Mouse (Mus musculus) forebrain, embryonic 13.5 days (tissue): ENCODE measurements at regions not wholly inside any gene's neighbourhood (a gene's known extent, or its start where the extent isn't known, plus 50 kb on each side); places are given as distances from the start of the nearest gene placed in this dataset.

Source experiments
- ATAC-seq: fragments of 200-750 bp; cut with Nextera tagmentation; 2 replicates; pipeline ENCODE4 v1.8.0; 2017
- H3K27ac ChIP-seq: fragments of 300-500 bp; sonication (generic); 2 replicates; pipeline ENCODE4 v1.5.1; 2015; ENCODE audit warnings: inconsistent platforms, mild to moderate bottlenecking, moderate library complexity
- H3K27me3 ChIP-seq: fragments of 300-500 bp; sonication (generic); 2 replicates; pipeline ENCODE4 v1.6.1; 2015; ENCODE audit warnings: mild to moderate bottlenecking, inconsistent platforms
- H3K36me3 ChIP-seq: fragments of 300-500 bp; sonication (generic); 2 replicates; pipeline ENCODE4 v1.6.1; 2015; ENCODE audit warnings: mild to moderate bottlenecking, inconsistent platforms; ENCODE audit not compliant: poor library complexity, severe bottlenecking
- H3K4me1 ChIP-seq: fragments of 300-500 bp; sonication (generic); 2 replicates; pipeline ENCODE4 v1.6.1; 2015; ENCODE audit warnings: inconsistent platforms
- H3K4me2 ChIP-seq: fragments of 300-500 bp; sonication (generic); 2 replicates; pipeline ENCODE4 v1.6.1; 2015; ENCODE audit warnings: inconsistent platforms, mild to moderate bottlenecking, moderate library complexity
- H3K4me3 ChIP-seq: fragments of 300-500 bp; sonication (generic); 2 replicates; pipeline ENCODE4 v1.5.1; 2015; ENCODE audit warnings: mild to moderate bottlenecking, inconsistent platforms
- H3K9ac ChIP-seq: fragments of 300-500 bp; sonication (generic); 2 replicates; pipeline ENCODE4 v1.6.1; 2015; ENCODE audit warnings: mild to moderate bottlenecking, inconsistent platforms
- H3K9me3 ChIP-seq: fragments of 300-500 bp; sonication (generic); replicated peaks from 2 replicates; pipeline ENCODE4 v1.6.1; 2016; ENCODE audit warnings: inconsistent platforms
- WGBS: fragments of 180-500 bp; shearing (Covaris S2); methylation state at CpG from one replicate; pipeline ENCODE4 v1.1.7; 2015; 5-methylcytosine and 5-hydroxymethylcytosine counted together

DNA sequence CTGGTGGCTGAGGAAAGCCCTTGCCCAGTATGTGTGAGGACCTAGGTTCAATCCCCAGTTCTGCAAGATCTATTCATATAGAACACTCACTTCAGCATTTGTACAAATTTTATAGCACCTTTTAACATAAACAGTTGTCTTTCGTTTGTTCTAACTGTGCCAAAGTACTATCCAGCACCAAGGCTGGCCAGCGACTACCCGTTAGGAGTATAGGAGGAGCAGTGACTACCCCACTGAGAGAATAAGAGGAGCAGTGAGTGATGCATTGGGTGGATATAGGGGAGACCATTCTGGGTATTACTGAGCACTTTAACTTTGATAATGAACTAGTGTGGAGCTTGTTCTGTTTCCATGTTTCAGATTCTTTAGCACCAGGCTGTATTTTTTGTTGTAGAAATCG is 193.8 kb upstream of the Cdh5 start:
- Histone ChIP-seq H3K4me1 (no peaks in the 10 kb centered on the region), H3K27ac (no peak overlapping the region), H3K27me3 (no peaks in the 10 kb centered on the region), H3K9me3 (peaks cover 6% of the 10 kb centered on the region; the same call in 1 of the 2 replicates), H3K9ac (no peak overlapping the region), H3K4me3 (no peak overlapping the region), H3K4me2 (no peak overlapping the region), H3K36me3 (no peaks in the 10 kb centered on the region)
- ATAC-seq: no peak
- WGBS: 85% methylated on average over 4 of the region's 4 CpGs

DNA sequence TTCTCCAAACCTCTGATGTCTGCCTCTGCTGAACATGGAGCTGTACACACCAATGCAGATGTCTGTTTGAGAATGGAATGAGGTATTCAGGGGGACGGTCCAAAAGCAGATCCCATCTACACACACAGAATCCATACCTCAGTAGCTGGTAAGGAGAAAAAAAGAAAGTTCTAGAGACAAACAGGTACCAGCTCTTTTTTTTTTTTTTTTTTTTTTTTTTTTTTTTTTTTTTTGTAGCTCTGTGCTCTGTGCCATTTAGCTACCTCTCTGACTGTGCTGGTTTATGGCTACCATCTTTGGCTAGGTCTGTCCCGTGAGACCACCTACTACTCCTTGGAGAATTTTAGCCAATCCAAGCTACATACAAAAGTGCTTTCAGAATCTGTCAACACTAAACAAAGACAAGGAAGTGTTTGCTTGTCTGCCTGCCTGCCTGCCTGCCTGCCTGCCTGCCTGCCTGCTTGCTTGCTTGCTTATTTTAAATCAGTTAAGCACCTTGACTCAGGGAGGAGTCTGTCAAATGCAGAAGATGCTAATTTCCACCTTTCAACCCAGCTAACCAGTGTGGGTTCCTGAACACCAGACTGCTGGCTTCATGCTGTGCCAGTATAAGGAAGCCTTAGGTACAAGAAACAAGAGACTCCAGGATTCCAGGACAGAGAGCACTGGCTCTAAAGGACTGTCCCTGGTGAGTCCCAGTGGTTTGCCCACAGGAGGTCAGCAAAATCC is 190.0 kb upstream of the Cdh5 start:
- Histone ChIP-seq H3K4me2 (no peak overlapping the region), H3K9ac (no peak overlapping the region), H3K36me3 (no peaks in the 10 kb centered on the region), H3K27ac (no peak overlapping the region), H3K4me1 (no peaks in the 10 kb centered on the region), H3K4me3 (no peak overlapping the region), H3K27me3 (no peaks in the 10 kb centered on the region), H3K9me3 (peaks cover 4% of the 10 kb centered on the region; the same call in 1 of the 2 replicates)
- ATAC-seq: no peak
- 69% methylated on average over 2 of the region's 2 CpGs for WGBS

GRCm38 (mm10) chr8:103912983-103913926 is 188.2 kb upstream of the Cdh5 start:
- no peaks in the 10 kb centered on the region for H3K27me3 ChIP-seq
- 79% methylated on average over 9 of the region's 9 CpGs for WGBS
- H3K36me3 ChIP-seq: no peaks in the 10 kb centered on the region
- ATAC-seq: no peak
- H3K9ac ChIP-seq: no peak overlapping the region
- no peak overlapping the region for H3K4me3 ChIP-seq
- no peaks in the 10 kb centered on the region for H3K9me3 ChIP-seq
- no peaks in the 10 kb centered on the region for H3K4me1 ChIP-seq
- no peak overlapping the region for H3K4me2 ChIP-seq
- no peak overlapping the region for H3K27ac ChIP-seq

- H3K9ac ChIP-seq: no peak overlapping the region
- 46% methylated on average over 6 of the region's 6 CpGs for WGBS
- H3K27ac ChIP-seq: no peak overlapping the region
- no peaks in the 10 kb centered on the region for H3K27me3 ChIP-seq
- no peak for ATAC-seq
- no peak overlapping the region for H3K4me2 ChIP-seq
- no peaks in the 10 kb centered on the region for H3K4me1 ChIP-seq
- no peaks in the 10 kb centered on the region for H3K9me3 ChIP-seq
- H3K4me3 ChIP-seq: no peak overlapping the region
- no peaks in the 10 kb centered on the region for H3K36me3 ChIP-seq
Measured at GRCm38 (mm10) chr8:103913927-103914640, 187.3 kb upstream of the Cdh5 start.

- no peak for ATAC-seq
- Histone ChIP-seq H3K9ac (no peak overlapping the region), H3K27ac (no peak overlapping the region), H3K4me3 (no peak overlapping the region), H3K36me3 (no peaks in the 10 kb centered on the region), H3K4me2 (no peak overlapping the region), H3K27me3 (no peaks in the 10 kb centered on the region), H3K9me3 (no peaks in the 10 kb centered on the region), H3K4me1 (no peaks in the 10 kb centered on the region)
- WGBS: 86% methylated on average over 3 of the region's 3 CpGs
Measured at GRCm38 (mm10) chr8:103919324-103919723, 182.1 kb upstream of the Cdh5 start.

DNA sequence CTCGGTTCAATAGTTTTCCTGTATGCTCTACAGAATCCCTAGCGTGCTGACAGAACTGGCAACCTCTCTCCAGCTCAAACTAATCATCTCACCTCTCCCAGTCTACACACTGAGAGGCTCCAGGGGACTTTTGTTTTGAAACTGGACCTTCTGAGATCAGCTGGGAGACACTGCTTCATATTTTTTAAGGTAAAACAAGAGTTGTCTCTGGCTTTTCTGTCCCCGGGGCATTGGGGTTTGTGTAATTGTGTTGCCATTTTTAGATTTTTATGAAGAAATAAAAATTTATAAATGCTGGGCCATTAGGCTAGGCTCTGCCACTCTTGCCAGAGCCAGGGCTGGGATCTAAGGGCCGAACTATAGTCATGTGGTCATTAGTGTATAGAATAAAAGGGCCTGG is 179.8 kb upstream of the Cdh5 start:
- Histone ChIP-seq H3K4me2 (no peak overlapping the region), H3K27me3 (no peaks in the 10 kb centered on the region), H3K36me3 (no peaks in the 10 kb centered on the region), H3K27ac (no peak overlapping the region), H3K4me1 (no peaks in the 10 kb centered on the region), H3K4me3 (no peak overlapping the region), H3K9ac (no peak overlapping the region), H3K9me3 (no peaks in the 10 kb centered on the region)
- WGBS: 91% methylated on average over 4 of the region's 4 CpGs
- no peak for ATAC-seq

DNA sequence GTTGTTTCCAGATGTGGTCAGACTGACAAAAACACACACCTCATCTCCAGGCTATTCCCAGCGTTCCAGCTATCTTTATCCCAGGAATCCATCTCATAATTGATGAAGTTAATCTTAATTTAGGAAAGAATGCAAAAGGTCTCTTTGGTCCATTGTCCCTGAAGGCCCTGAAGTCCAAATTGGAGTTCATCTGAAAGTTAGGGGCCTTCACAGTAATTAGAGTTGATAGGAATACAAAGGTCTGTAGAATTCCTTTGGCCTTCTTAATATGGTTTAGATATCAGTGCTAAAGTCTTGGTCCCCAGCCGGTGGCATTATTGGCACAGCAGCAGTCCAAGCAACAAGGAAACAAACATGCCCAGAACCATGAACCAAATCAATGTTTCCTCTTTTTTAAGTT is 178.7 kb upstream of the Cdh5 start:
- H3K27ac ChIP-seq: no peak overlapping the region
- no peak overlapping the region for H3K4me2 ChIP-seq
- H3K4me1 ChIP-seq: no peaks in the 10 kb centered on the region
- no peak for ATAC-seq
- no peaks in the 10 kb centered on the region for H3K27me3 ChIP-seq
- no peak overlapping the region for H3K9ac ChIP-seq
- no peak overlapping the region for H3K4me3 ChIP-seq
- no peaks in the 10 kb centered on the region for H3K36me3 ChIP-seq
- no peaks in the 10 kb centered on the region for H3K9me3 ChIP-seq
- WGBS: 80% methylated on average over 2 of the region's 2 CpGs

DNA sequence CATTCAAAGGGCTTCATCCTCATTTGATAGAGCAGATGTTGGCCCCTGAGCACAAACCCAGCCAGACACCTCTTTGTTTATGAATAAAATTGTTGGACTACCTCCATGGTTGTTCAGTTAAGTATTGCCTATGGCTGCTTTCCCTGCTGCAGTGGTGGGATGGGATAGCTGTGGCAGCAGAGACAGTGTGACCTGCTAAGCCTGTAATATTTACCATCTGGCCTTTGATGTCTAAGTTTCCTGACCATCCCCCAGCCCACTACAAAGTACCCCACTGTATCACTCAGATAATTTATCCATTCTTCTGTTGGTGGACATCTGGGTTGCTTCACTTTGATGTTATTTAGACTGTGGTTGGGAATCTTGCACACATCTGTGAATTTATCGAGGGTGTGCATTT is 168.7 kb upstream of the Cdh5 start:
- ATAC-seq: no peak
- Histone ChIP-seq H3K27me3 (no peaks in the 10 kb centered on the region), H3K4me2 (no peak overlapping the region), H3K9ac (no peak overlapping the region), H3K4me1 (no peaks in the 10 kb centered on the region), H3K27ac (no peak overlapping the region), H3K36me3 (no peaks in the 10 kb centered on the region), H3K4me3 (no peak overlapping the region), H3K9me3 (no peaks in the 10 kb centered on the region)
- 94% methylated on average over 1 of the region's 1 CpGs for WGBS

GRCm38 (mm10) chr8:103936491-103936890 is 164.9 kb upstream of the Cdh5 start:
- no peak overlapping the region for H3K4me3 ChIP-seq
- no peaks in the 10 kb centered on the region for H3K9me3 ChIP-seq
- peaks cover 5% of the 10 kb centered on the region; the same call in 1 of the 2 replicates for H3K4me1 ChIP-seq
- no peak for ATAC-seq
- no peaks in the 10 kb centered on the region for H3K27me3 ChIP-seq
- H3K36me3 ChIP-seq: no peaks in the 10 kb centered on the region
- H3K4me2 ChIP-seq: no peak overlapping the region
- no peak overlapping the region for H3K9ac ChIP-seq
- H3K27ac ChIP-seq: no peak overlapping the region
- WGBS: 80% methylated on average over 3 of the region's 3 CpGs

GRCm38 (mm10) chr8:103938283-103939230 is 162.9 kb upstream of the Cdh5 start:
- H3K36me3 ChIP-seq: no peaks in the 10 kb centered on the region
- no peak overlapping the region for H3K4me2 ChIP-seq
- peaks cover 5% of the 10 kb centered on the region; the same call in 1 of the 2 replicates for H3K4me1 ChIP-seq
- H3K9me3 ChIP-seq: no peaks in the 10 kb centered on the region
- 40% methylated on average over 11 of the region's 11 CpGs for WGBS
- no peak overlapping the region for H3K4me3 ChIP-seq
- H3K9ac ChIP-seq: no peak overlapping the region
- peak; percentile 41 for ATAC-seq
- H3K27ac ChIP-seq: no peak overlapping the region
- H3K27me3 ChIP-seq: no peaks in the 10 kb centered on the region

GRCm38 (mm10) chr8:103940958-103941532 is 160.4 kb upstream of the Cdh5 start:
- 91% methylated on average over 6 of the region's 6 CpGs for WGBS
- no peaks in the 10 kb centered on the region for H3K27me3 ChIP-seq
- H3K4me1 ChIP-seq: peaks cover 5% of the 10 kb centered on the region; the same call in 1 of the 2 replicates
- H3K9me3 ChIP-seq: no peaks in the 10 kb centered on the region
- H3K36me3 ChIP-seq: no peaks in the 10 kb centered on the region
- H3K27ac ChIP-seq: no peak overlapping the region
- no peak for ATAC-seq
- no peak overlapping the region for H3K4me3 ChIP-seq
- no peak overlapping the region for H3K9ac ChIP-seq
- H3K4me2 ChIP-seq: no peak overlapping the region
